Mouse (Mus musculus): ENCODE data around the gene Hsd17b12. TPM values are rescaled to one million over a fixed set of nuclear protein-coding genes. Genes with fewer than 3 reads are reported as not detected.

The Hsd17b12 gene
- polyA plus RNA-seq, 1 experiment = 8.0 TPM

- TF ChIP-seq CTCF (IDR thresholded peaks at IDR 0.05; ENCODE audit: control insufficient read depth, insufficient read depth, insufficient replicate concordance, low read depth, low read length) (no peak), POLR2A (IDR thresholded peaks at IDR 0.05; ENCODE audit: control insufficient read depth, low read depth, low read length) (no peak)
- Histone ChIP-seq H3K4me3 (ENCODE audit: control insufficient read depth, low read depth, low read length) (no peak overlapping the region), H3K36me3 (ENCODE audit: control insufficient read depth, insufficient read depth, low read length) (no peaks in the 10 kb centered on the region), H3K27ac (ENCODE audit: control insufficient read depth, insufficient read depth, low read depth, low read length) (no peak overlapping the region), H3K27me3 (ENCODE audit: control insufficient read depth, insufficient read depth, low read length) (no peaks in the 10 kb centered on the region), H3K4me1 (ENCODE audit: control insufficient read depth, insufficient read depth, low read length) (no peaks in the 10 kb centered on the region)
Observed at GRCm38 (mm10) chr2:94042461-94042860, 115.3 kb downstream of the Hsd17b12 start.

- Histone ChIP-seq H3K27ac (ENCODE audit: control insufficient read depth, insufficient read depth, low read depth, low read length) (no peak overlapping the region), H3K4me1 (ENCODE audit: control insufficient read depth, insufficient read depth, low read length) (no peaks in the 10 kb centered on the region), H3K27me3 (ENCODE audit: control insufficient read depth, insufficient read depth, low read length) (no peaks in the 10 kb centered on the region), H3K4me3 (ENCODE audit: control insufficient read depth, low read depth, low read length) (no peak overlapping the region), H3K36me3 (ENCODE audit: control insufficient read depth, insufficient read depth, low read length) (no peaks in the 10 kb centered on the region)
- TF ChIP-seq POLR2A (IDR thresholded peaks at IDR 0.05; ENCODE audit: control insufficient read depth, low read depth, low read length) = no peak
- TF ChIP-seq CTCF (IDR thresholded peaks at IDR 0.05; ENCODE audit: control insufficient read depth, insufficient read depth, insufficient replicate concordance, low read depth, low read length) = no peak
Observed at GRCm38 (mm10) chr2:94040391-94041125, 117.2 kb downstream of the Hsd17b12 start.

- Histone ChIP-seq H3K4me3 (ENCODE audit: control insufficient read depth, low read depth, low read length) (no peak overlapping the region), H3K36me3 (ENCODE audit: control insufficient read depth, insufficient read depth, low read length) (no peaks in the 10 kb centered on the region; the same call in 1 of the 2 replicates), H3K27me3 (ENCODE audit: control insufficient read depth, insufficient read depth, low read length) (no peaks in the 10 kb centered on the region), H3K27ac (ENCODE audit: control insufficient read depth, insufficient read depth, low read depth, low read length) (no peak overlapping the region), H3K4me1 (ENCODE audit: control insufficient read depth, insufficient read depth, low read length) (no peaks in the 10 kb centered on the region)
- TF ChIP-seq CTCF (IDR thresholded peaks at IDR 0.05; ENCODE audit: control insufficient read depth, insufficient read depth, insufficient replicate concordance, low read depth, low read length) (peak; percentile 41; the same call in 1 of the 2 replicates), POLR2A (IDR thresholded peaks at IDR 0.05; ENCODE audit: control insufficient read depth, low read depth, low read length) (no peak)
Observed at GRCm38 (mm10) chr2:94035428-94036331, 122.1 kb downstream of the Hsd17b12 start.

GRCm38 (mm10) chr2:94030602-94031001 is 127.2 kb downstream of the Hsd17b12 start:
- no peak for TF ChIP-seq CTCF (IDR thresholded peaks at IDR 0.05; ENCODE audit: control insufficient read depth, insufficient read depth, insufficient replicate concordance, low read depth, low read length)
- no peak for TF ChIP-seq POLR2A (IDR thresholded peaks at IDR 0.05; ENCODE audit: control insufficient read depth, low read depth, low read length)

GRCm38 (mm10) chr2:94024637-94025036 is 133.1 kb downstream of the Hsd17b12 start:
- Histone ChIP-seq H3K4me3 (ENCODE audit: control insufficient read depth, low read depth, low read length) (no peak overlapping the region), H3K36me3 (ENCODE audit: control insufficient read depth, insufficient read depth, low read length) (no peaks in the 10 kb centered on the region), H3K4me1 (ENCODE audit: control insufficient read depth, insufficient read depth, low read length) (no peaks in the 10 kb centered on the region), H3K27ac (ENCODE audit: control insufficient read depth, insufficient read depth, low read depth, low read length) (no peak overlapping the region), H3K27me3 (ENCODE audit: control insufficient read depth, insufficient read depth, low read length) (no peaks in the 10 kb centered on the region)
- TF ChIP-seq POLR2A (IDR thresholded peaks at IDR 0.05; ENCODE audit: control insufficient read depth, low read depth, low read length) = no peak
- no peak for TF ChIP-seq CTCF (IDR thresholded peaks at IDR 0.05; ENCODE audit: control insufficient read depth, insufficient read depth, insufficient replicate concordance, low read depth, low read length)

More at GRCm38 (mm10) chr2:94030602-94031001, 127.2 kb downstream of the Hsd17b12 start:
- Histone ChIP-seq H3K36me3 (ENCODE audit: control insufficient read depth, insufficient read depth, low read length) (no peaks in the 10 kb centered on the region; the same call in 1 of the 2 replicates), H3K4me3 (ENCODE audit: control insufficient read depth, low read depth, low read length) (no peak overlapping the region), H3K4me1 (ENCODE audit: control insufficient read depth, insufficient read depth, low read length) (no peaks in the 10 kb centered on the region), H3K27me3 (ENCODE audit: control insufficient read depth, insufficient read depth, low read length) (no peaks in the 10 kb centered on the region), H3K27ac (ENCODE audit: control insufficient read depth, insufficient read depth, low read depth, low read length) (no peak overlapping the region)

GRCm38 (mm10) chr2:94010335-94011291 is 147.2 kb downstream of the Hsd17b12 start, which contains the start of gene Alkbh3:
Alkbh3 (minus strand) TSS chr2:94010807.
- Histone ChIP-seq H3K4me3 (ENCODE audit: control insufficient read depth, low read depth, low read length) (peak within 1 kb of the TSS; percentile 95), H3K27ac (ENCODE audit: control insufficient read depth, insufficient read depth, low read depth, low read length) (peak within 1 kb of the TSS; percentile 85), H3K4me1 (ENCODE audit: control insufficient read depth, insufficient read depth, low read length) (peaks cover 2% of the 10 kb centered on the region; the same call in 1 of the 2 replicates), H3K27me3 (ENCODE audit: control insufficient read depth, insufficient read depth, low read length) (no peaks in the 10 kb centered on the region), H3K36me3 (ENCODE audit: control insufficient read depth, insufficient read depth, low read length) (peaks cover 2% of the 10 kb centered on the region; the same call in 1 of the 2 replicates)
- peak; percentile 87 for TF ChIP-seq POLR2A (IDR thresholded peaks at IDR 0.05; ENCODE audit: control insufficient read depth, low read depth, low read length)
- TF ChIP-seq CTCF (IDR thresholded peaks at IDR 0.05; ENCODE audit: control insufficient read depth, insufficient read depth, insufficient replicate concordance, low read depth, low read length) = no peak

All from testis, adult 2 months (tissue).